Mouse (Mus musculus) ES-Bruce4 (cell line): ENCODE data around the gene Wdr1.

Experiments
- CTCF ChIP-seq: IDR thresholded peaks from one replicate; pipeline ENCODE4 v1.8.1; 2011; ENCODE audit warnings: low read depth, low read length
- EP300 ChIP-seq: IDR thresholded peaks from 2 replicates; pipeline ENCODE4 v1.6.1; 2011; ENCODE audit warnings: low read depth, low read length; ENCODE audit not compliant: insufficient read depth

- TF ChIP-seq CTCF = no peak
- no peak for TF ChIP-seq EP300
These were observed 63.0 kb downstream of the Wdr1 start for GRCm38 (mm10) chr5:38500043-38500442.
